Mouse (Mus musculus): ENCODE results near the gene Galc.
"Not testable (repeated sequence)": the region's sequence is repeated elsewhere in the genome, so short reads cannot be mapped to it uniquely, and the experiment has no call there.

Gene Galc

DNA sequence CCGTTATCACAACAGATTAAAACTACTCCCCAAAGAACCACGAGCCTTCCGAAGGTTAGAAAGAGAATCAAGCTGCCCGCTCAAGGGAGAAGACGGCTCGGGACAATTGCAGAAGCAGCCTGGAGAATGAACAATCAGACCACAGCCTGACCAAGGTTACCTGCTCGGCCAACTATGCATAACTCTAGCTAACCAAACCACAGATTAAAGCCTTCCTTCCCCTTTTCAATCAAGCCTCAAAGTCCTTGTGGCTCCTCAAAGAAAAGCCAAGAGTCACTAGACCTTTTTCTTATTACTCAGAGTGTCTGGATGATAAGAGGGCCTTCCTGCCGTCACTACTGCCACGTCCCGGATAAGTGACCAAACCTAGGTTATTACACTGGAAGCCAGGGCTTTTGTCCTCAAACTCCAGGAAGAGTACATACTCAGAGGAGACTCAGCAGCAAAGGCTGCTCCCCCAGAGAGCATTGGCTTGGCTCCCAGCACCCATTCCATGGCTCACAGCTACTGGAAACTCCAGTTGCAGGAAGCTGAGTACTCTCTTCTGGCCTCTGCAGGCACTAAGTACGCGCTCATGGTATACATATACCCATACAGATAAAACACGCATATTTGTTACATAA lies 3.8 kb downstream of the Galc start:
- DNase-seq (ENCODE audit: extremely low spot score): no peak

DNA sequence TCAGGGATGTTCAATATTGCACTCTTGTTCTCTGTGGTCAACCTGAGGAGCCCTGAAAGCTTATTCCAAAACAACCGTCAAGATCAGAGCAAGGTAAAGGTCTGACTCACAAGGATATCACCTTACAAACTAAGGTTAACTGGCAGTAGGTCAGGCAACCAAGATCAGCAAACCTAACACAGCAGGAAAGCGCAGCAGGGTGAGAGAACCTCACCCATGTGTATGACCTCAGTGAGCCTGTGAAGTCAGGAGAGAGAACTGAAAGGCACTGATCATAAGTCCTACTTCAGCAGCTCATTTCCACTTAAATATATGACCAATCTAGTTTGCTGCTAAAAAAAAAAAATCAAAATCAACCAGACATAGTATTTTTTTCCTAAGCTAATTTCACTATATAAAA lies 6.8 kb downstream of the Galc start:
- no peak for DNase-seq (ENCODE audit: extremely low spot score)

DNA sequence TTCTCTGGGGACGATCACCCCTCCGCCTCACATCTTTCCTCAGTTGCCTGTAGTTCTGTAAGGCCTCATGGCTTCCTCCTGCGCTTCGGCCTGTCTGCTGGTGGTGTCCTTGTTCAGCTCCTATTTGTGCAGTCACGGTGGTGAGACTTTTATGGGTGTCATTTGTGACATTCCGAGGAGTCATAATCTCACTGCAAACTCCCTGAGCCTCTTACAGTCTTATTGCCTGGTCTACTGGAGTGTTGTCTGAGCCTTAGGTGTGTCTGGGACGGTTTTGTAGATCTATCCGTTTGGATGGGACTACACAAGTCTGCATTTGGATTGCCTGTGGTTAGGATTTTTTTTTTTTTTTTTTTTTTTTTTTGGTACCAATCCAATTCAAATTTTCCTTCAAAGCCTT lies 8.9 kb downstream of the Galc start:
- no peak for DNase-seq (ENCODE audit: extremely low spot score)

GRCm38 (mm10) chr12:98249671-98250070 lies 9.6 kb downstream of the Galc start:
- DNase-seq (ENCODE audit: extremely low spot score): no peak

DNA sequence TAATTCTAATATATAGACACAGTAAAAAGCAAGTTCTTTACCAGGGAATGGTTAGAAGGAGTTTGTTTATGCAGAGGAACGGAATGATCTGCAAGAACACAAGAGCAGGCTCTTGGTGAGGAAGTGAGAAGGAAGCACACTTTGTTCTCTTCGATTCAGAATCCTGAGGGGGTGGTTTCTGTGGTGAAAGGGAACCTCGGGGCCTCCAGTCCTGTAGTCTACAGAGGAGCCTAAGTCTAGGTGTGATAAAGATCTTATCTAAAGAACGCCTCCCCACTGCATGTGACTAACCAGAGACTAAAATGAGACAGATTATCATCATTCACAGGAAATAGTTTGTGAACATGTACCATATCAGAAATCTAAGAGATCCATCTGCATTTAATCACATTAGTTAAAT lies 12.4 kb downstream of the Galc start:
- no peak for DNase-seq (ENCODE audit: extremely low spot score)

DNA sequence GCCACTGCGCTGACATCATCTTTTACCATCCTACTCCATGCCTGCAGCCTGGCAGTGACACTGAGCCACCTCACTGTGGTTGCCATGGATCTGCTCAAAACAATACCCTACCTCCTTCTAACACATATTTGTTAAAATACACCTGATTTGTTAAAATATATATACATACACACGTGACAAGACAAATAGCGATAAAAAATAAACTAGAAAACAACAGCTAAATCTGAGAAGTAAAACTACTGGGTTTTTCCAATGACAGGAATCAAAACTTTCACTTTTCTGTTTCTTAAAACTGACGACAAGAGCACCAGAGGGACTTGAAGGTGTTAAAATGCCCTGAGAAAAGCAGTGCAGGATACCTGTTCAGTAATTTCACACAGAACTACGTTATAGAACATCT lies 14.4 kb downstream of the Galc start:
- no peak for DNase-seq (ENCODE audit: extremely low spot score)

DNA sequence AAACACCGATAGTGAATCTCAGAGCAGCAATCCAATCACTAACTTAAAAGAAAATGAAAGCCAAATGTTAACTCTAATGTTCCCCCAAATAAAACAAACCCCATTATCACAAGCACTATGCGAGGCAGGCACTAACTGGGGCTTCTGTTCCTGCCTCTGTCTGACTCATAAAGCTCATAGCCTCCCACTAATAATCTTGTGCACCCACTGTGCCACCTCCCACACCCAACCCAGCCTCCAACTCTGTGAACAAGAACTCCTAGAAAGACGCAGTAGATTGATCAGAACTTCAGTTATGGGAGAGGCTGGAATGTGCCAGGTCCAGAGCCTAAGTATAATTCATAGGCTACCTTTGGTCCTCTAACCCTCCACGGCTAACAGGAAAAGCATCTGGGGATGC lies 15.1 kb downstream of the Galc start:
- no peak for DNase-seq (ENCODE audit: extremely low spot score)

DNA sequence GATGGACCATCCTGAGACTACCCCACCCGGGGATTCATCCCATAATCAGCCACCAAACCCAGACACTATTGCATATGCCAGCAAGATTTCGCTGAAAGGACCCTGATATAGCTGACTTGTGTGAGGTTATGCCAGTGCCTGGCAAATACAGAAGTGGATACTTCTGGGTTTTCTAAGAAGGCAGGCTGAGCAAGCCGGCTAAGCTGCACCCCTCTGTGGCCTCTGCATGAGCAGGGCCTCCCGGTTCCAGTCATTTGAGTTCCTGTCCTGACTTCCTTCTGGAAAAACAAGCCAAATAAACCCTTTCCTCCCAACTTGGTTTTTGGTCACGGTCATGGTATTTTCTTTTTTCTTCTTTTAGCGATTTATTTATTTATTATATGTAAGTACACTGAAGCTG lies 20.8 kb downstream of the Galc start:
- not testable (repeated sequence) for DNase-seq (ENCODE audit: extremely low spot score)

DNA sequence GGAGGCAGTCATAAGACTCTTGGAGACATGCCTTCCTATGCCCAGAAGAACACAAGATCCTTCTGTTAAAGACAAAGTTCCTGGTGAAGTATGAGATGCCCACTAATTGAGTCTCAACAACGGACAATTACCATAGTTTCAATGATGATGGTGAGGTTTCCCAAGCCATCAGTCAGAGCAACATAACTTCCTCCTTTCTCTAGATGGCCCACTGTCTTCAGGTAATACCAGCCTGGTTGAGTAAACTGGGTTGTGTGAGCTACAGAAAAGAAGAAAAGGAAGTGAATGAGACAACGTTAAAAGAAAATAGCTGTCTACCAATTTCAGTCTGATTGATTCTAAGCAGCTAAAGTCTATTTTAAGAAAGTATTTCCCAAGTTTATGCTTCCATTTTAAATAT lies 32.2 kb downstream of the Galc start:
- no peak for DNase-seq (ENCODE audit: extremely low spot score)

- no peak for DNase-seq (ENCODE audit: extremely low spot score)
Measured at GRCm38 (mm10) chr12:98223286-98223685, 36.0 kb downstream of the Galc start.

GRCm38 (mm10) chr12:98216432-98216831 lies 42.8 kb downstream of the Galc start:
- DNase-seq (ENCODE audit: extremely low spot score): no peak

DNA sequence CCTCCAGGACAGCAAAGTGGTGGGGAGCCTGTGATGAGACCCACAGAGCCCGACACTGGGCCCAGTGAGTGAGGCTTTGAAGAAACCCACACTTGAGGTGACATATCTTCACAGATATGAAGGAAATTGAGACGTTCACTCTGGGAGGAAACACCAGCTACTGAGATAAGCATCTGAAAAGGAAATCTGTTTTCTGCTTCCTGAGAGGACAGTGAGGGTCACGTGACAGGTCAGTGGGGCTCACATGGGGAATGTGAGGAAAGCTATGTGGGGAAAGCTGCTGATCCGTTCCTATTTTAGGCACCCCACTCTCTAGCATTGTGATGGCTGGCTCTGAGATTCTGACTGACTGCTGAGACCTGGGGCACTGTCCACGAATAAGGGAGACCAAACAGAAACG lies 43.7 kb downstream of the Galc start:
- no peak for DNase-seq (ENCODE audit: extremely low spot score)

DNA sequence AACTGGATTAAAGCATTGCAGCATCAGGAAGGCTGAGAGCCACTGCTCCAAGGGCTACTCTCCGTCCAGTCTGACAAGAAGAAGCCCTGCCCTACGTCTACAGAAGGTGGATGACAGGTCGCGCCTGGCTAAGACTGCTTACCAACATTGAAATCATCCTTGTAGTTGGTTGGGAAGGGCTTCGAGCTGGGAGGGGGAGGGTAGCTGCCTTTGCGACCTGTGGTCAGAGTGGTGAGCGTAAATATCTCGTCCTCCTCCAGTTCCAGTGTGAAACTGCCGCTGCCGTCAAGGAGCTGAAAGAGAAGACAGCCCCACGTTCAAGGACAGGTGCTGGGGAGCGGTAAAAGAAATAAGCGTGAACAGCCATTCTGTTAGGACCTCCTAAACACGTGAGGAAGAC lies 45.1 kb downstream of the Galc start:
- no peak for DNase-seq (ENCODE audit: extremely low spot score)

- no peak for DNase-seq (ENCODE audit: extremely low spot score)
Measured at GRCm38 (mm10) chr12:98213791-98214190, 45.5 kb downstream of the Galc start.

GRCm38 (mm10) chr12:98213332-98213731 lies 45.9 kb downstream of the Galc start:
- no peak for DNase-seq (ENCODE audit: extremely low spot score)

DNA sequence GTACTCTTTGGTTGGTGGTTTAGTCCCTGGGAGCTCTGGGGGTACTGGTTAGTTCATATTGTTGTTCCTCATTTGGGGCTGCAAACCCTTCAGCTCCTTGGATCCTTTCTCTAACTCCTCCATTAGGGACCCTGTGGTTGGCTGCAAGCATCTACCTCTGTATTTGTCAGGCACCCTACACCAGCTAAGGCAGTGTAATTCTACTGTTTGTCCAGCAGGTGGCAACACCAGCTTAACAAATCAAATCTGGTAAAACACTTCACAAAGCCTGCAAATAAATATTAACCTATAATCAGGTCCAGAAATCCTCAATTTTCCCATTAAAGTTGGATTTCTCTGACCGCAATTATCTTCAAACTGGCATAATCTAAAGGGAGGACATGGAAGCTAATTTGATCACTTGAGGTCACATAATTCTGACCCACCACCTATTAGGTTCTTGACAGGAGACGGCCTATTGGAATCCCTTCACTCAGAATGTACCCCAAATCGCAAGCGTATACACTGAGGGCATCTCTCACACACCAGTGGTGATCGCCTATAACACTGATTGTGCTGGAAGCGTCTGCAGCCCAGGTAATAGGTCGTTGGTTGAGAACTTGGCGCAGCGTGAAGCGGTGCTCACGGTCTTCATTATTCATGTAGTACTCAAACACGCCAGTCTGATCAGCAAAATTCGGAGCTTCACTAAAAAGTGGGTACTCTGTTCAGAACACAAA lies 46.6 kb downstream of the Galc start:
- DNase-seq (ENCODE audit: extremely low spot score): peak; percentile 43

DNA sequence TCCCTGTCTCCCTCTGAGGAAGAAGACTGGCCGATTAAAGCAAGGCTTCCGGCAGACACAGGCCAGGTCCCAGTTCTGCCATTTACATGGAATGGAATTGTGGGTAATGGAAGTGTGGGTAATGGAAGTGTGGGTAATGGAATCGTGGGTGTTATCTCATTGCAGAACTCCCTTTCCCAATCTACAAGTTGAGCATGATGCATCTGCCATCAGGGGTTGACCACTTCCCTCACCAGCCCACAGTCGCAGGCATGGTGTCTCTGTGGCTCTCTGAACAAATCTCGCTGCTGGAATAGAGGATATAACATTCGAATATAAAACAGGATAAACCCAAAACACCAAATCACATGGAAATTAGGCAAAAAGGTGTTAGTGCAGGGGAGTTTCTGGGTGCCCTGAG lies 48.8 kb downstream of the Galc start:
- DNase-seq (ENCODE audit: extremely low spot score): no peak

GRCm38 (mm10) chr12:98208104-98208503 lies 51.2 kb downstream of the Galc start:
- no peak for DNase-seq (ENCODE audit: extremely low spot score)

DNA sequence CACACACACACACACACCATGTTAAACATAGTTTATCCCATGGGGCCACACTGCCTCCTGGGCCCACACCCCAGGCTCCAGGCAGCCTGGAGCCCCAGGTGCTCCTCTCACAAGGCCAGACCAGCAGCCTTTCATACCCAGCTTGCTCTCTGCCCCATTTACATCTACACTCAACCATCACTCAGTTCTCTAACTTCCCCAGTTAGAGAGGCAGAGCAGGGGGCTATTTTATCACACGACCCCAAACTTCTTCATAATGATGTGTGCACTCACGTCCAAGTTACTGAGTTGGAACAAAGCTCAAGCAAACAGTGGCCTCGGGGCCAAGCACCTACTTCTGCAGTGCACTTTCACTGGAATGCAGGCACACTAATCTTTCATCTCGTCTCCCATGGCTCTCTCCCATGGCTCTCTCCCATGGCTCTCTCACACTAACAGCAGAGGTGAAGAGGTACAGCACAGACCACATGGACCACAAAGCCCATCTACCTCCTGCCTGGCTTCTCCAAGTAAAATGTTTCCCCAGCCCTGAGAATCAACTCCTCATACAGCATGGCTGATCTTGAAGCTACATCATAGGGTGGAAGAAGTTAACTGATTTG lies 53.7 kb downstream of the Galc start:
- no peak for DNase-seq (ENCODE audit: extremely low spot score)

DNA sequence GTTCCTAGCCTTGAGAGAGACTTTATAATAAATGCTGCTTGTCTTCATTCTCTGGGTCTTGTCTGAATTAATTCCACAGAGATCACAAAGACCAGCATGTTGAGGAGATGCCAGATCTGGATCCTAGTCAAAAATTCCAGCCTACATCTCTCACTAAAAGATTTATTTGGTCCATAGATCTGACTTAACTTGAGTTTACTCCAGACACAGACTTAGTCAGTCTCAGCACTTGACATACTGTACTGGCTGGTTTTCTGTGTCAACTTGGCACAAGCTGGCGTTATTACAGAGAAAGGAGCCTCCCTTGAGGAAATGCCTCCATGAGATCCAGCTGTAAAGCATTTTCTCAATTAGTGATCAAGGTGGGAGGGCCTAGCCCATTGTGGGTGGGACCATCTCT lies 61.9 kb downstream of the Galc start:
- DNase-seq (ENCODE audit: extremely low spot score): no peak

GRCm38 (mm10) chr12:98190201-98190600 lies 69.1 kb downstream of the Galc start:
- DNase-seq (ENCODE audit: extremely low spot score): no peak

DNA sequence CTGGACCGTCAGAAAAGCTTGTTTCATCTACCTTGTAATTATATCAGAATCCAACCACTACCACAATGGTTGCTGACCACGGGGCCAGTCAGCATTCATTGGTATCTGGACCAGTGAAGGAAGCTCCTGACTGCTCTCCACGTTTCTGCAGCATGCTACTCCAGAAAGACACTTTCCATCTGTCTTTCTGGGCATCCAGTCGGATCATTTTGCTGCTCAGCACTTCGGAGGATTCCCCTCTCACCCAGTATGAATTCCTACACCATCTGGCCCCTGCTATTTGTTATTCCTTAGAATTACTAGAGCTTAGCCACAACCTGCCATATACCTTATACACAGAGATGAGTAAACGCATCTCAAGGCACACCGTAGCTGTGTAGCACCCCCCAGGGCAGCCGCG lies 70.2 kb downstream of the Galc start:
- DNase-seq (ENCODE audit: extremely low spot score): no peak

DNA sequence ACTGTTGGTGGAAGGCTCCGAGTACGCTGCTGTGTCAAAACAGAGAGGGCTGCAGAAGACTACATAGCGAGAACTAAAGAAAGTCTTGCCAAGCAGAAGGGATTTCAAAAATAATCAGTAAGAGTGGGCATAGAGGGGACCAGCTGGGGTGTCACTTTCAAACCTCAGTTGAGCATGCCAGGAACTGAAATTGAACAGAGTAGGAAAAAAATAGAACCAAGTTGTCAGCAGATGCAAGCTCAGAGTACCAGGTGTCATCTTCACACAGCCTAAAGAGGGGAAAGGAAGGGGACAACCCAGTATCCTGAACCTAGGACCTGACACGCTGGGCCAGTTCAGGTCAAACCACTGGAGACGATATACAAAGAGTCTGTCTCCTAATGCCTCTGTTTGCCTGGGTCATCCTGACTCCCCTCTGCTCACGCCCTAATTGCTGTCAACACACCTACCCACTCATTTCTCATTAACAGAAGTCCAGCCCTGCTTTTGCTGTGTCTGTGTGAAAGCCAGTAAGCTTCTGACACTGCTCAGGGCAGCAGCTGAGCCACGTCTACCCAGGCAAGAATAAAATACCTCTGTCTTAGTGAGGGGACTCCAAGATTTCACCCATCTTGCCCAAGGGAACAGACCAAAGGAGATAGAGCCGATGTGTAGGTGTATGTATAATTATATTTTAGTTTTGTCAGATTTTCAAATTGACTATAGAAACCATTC lies 71.9 kb downstream of the Galc start:
- DNase-seq (ENCODE audit: extremely low spot score): no peak

Measured in embryo, embryonic 9.5 days (tissue).